Mouse (Mus musculus): ENCODE results near the gene 6430548M08Rik.

6430548M08Rik gene

GRCm38 (mm10) chr8:120179027-120179431, 65.1 kb downstream of the 6430548M08Rik start:
- intact Hi-C loops (cut with DNase I): loop anchor here (2.0 to 10.0 kb wide), 5 partner anchors 33 to 416 kb away; no protein-coding TSS in a partner anchor

GRCm38 (mm10) chr8:120180445-120180970, 66.6 kb downstream of the 6430548M08Rik start:
- intact Hi-C loops (cut with DNase I): loop anchor here (5.0 kb wide), 1 partner anchor 52 kb away; no protein-coding TSS in a partner anchor

GRCm38 (mm10) chr8:120181274-120181673, 67.3 kb downstream of the 6430548M08Rik start:
- intact Hi-C loops (cut with DNase I): loop anchor here (5.0 kb wide), 1 partner anchor 51 kb away; no protein-coding TSS in a partner anchor

DNA sequence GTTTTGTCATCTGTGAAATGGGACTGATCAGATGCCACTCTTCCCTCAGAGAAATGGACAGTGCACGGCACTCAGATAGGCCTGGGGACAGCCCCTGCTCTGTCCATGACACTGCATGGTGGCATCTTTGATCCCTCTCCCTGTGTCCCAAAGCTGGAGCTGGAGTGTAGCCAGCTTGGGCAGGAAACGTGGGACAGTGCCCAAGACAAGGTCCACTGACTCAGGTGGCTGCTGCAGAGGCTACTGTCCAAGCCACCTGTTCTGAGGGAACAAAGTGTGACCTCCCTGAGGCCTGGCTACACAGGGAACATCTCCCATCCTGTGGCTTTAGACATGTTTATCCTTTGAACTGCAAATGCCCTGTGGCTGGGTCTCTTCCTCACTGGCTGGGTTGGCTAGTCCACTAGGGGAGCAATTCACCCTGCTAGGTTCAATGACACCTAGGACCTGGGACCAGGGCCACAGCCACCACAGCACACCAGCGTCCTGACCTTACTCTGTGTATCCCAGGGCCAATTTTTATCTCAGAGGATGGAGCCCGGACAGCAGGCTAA, 68.0 kb downstream of the 6430548M08Rik start:
- intact Hi-C loops (cut with DNase I): loop anchor here (5.0 kb wide), 1 partner anchor 50 kb away; no protein-coding TSS in a partner anchor

- intact Hi-C loops (cut with DNase I): loop anchor here (5.0 kb wide), 1 partner anchor 48 kb away; no protein-coding TSS in a partner anchor
These were observed 70.4 kb downstream of the 6430548M08Rik start for GRCm38 (mm10) chr8:120184366-120184765.

- intact Hi-C loops (cut with DNase I): loop anchor here (5.0 kb wide), 1 partner anchor 47 kb away; no protein-coding TSS in a partner anchor
These were observed 71.2 kb downstream of the 6430548M08Rik start for GRCm38 (mm10) chr8:120184850-120185792.

- intact Hi-C loops (cut with DNase I): no loop called here
These were observed 72.5 kb downstream of the 6430548M08Rik start for GRCm38 (mm10) chr8:120186454-120186853.

- intact Hi-C loops (cut with DNase I): no loop called here
These were observed 74.6 kb downstream of the 6430548M08Rik start for GRCm38 (mm10) chr8:120188510-120188909.

DNA sequence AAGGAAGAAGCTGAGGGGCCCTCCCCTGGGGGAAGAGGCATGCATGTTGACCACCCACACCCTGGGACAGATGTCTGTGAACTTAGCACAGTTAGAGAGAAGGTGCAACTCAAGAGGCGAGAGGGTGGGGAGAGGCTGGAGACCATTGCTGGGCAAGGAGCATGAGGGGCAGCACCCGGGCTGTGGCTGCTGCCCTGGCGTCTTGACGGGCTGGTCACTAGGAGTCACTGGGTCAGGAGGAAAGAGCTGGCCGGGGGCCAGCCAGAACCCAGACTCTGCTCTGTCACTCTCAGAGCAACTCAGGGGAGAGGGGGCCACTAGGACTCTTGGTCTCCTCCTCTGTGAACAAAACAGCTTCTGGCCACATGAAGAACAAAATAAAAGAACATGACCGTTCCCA, 75.5 kb downstream of the 6430548M08Rik start:
- intact Hi-C loops (cut with DNase I): no loop called here

DNA sequence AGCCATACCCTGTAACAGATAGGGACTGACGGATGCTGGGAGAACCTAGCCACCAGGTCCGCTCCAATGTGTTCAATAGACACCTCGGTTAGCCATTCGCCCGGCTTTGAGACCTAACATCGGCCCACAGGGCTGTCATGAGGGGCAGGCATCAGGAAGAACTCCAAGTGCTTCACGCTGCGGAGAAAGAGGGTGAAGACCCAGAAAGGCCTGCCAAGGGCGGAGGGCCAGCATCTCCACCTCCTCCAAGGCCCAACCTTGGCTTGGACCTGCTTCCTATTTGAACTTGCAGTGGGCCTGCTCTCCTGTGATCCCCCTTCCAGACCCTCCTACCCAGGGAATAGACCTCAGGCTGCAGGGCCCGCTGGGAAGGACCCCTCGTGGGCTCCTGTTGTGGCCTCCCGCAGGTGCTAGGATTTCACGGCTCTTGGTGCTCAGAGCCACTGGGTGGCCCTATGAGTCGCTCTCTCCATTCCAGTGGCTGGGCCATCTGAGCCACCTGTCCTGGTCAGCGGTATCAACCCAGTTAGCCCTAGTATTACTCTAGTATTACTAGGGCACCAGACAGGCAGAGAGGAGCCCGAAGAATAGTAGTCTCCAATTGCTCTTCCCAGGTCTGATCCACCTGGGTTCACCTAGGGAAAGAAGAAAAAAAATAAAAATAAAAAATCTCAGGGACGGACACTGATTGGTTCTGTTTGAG, 76.3 kb downstream of the 6430548M08Rik start:
- intact Hi-C loops (cut with DNase I): no loop called here

DNA sequence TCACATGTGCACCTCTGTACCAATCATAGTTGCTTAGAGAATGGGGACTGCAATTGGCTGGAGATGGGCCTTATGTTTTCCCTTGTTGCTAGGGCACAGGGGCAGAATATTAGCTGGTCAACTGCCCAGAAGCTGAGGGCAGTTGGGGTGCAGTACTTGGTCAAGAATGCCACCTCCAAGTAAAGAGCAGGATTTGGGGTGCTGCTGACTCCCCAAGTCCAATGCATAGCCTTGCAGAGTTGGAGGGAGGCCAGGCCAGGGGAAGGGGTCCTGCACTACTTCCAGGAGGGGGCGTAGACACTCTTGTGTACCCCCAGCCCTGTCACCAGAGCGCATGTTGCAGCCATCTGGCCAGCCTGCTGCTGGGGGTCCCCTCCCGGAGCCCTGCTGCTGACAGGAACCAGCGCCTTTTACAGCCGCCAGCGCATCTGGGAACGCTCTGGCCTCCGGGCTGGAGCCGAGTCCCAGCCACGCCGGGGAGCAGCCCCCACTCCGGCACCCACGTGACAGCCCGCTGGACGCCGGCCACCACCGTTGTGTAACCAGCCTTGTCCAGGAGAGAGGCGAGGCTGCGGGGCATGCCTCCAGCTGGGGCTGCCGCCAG, 77.0 kb downstream of the 6430548M08Rik start:
- intact Hi-C loops (cut with DNase I): no loop called here

DNA sequence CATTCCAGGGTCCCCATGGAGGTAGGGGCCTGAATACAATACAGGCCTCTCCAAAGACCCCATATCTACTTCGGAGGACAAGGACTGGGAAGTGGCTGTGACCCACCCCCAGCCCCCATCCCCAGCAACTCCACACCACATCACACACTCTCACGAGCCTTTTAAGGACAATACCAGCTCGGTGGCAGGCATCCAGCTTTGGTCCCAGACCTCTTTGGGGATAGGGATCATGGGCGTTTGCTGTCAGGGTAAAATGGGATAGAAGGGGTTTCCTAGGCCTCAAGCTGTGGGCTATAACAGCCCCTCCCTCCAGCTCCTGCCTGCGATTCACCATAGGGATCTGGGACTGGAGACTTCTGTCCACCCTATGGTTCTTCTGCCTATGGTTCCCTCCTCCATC, 77.7 kb downstream of the 6430548M08Rik start:
- intact Hi-C loops (cut with DNase I): no loop called here

GRCm38 (mm10) chr8:120192118-120192517, 78.2 kb downstream of the 6430548M08Rik start:
- intact Hi-C loops (cut with DNase I): no loop called here

DNA sequence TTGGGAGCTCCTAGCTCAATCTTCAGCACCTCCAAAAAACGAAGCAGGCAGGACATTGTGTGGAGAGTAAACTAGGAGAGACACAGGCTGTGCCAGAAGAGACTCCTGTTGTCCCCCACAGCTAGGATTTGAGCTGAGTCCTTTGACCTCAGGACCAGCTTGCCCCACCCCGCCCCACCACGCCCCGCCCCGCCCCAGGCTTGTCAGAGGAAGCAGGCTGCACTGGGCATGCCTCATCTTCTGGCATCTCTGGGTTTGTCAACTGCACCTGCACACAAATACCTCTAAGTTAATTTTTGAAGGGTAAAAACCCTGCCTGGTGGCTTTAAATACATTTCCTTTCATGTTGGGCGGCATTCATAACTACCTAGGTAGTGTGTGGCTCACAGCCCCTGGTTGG, 87.4 kb downstream of the 6430548M08Rik start:
- intact Hi-C loops (cut with DNase I): no loop called here

GRCm38 (mm10) chr8:120202546-120202945, 88.6 kb downstream of the 6430548M08Rik start:
- intact Hi-C loops (cut with DNase I): no loop called here

GRCm38 (mm10) chr8:120204736-120205360, 90.9 kb downstream of the 6430548M08Rik start:
- intact Hi-C loops (cut with DNase I): no loop called here

GRCm38 (mm10) chr8:120205916-120206315, 92.0 kb downstream of the 6430548M08Rik start:
- intact Hi-C loops (cut with DNase I): no loop called here

DNA sequence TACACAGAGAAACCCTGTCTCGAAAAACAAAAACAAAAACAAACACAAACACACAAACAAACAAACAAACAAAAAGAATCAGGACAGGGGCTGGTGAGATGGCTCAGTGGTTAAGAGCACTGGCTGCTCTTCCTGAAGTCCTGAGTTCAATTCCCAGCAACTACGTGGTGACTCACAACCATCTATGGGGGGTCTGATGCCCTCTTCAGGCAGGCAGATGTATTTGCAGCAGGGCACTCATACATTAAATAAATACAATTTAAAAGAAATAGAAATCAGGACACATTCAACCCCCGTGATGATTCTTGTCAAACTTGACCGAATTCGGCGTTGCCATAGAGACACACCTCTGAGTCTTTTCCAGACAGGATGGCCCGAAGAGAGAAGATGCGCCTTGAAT, 93.4 kb downstream of the 6430548M08Rik start:
- intact Hi-C loops (cut with DNase I): no loop called here

DNA sequence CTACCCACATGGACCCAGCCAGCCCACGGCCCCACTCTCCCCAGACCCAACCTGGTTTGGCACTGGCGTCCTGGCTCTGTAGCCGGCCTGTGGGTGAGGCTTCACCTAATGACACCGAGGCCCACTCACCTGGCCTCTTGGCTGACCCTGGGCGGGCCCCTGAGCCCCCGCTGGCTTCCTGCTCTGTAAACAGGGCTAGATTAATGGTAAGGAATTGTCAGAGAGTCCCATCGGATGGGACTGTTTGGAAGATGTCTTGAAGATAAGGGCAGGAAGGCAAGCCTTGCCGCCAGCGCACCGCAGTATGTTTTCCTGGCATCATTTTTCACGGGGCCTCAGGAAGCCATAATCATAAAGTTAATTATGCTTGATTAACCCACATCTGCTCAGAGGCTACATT, 94.2 kb downstream of the 6430548M08Rik start:
- intact Hi-C loops (cut with DNase I): no loop called here

GRCm38 (mm10) chr8:120211345-120211744, 97.4 kb downstream of the 6430548M08Rik start:
- intact Hi-C loops (cut with DNase I): loop anchor here (5.0 kb wide), 1 partner anchor 34 kb away; the partner anchor contains the start of gene Fam92b

Data from adrenal gland (tissue).